Mouse (Mus musculus) CD4-positive, CD25-positive, alpha-beta regulatory T cell, adult 9 weeks (primary cell): ENCODE data around the gene Snrpd3. TPM values are rescaled to one million over a fixed set of nuclear protein-coding genes. Genes with fewer than 3 reads are reported as not detected.

Source experiments
- polyA plus RNA-seq: library from polyadenylated mRNA; unstranded; fragments of 100-300 nt; shearing (Covaris generic); gene quantifications from one replicate; pipeline ENCODE4 v1.2.1, GENCODE M21; 2017

The Snrpd3 gene
- 255 TPM for polyA plus RNA-seq

DNA sequence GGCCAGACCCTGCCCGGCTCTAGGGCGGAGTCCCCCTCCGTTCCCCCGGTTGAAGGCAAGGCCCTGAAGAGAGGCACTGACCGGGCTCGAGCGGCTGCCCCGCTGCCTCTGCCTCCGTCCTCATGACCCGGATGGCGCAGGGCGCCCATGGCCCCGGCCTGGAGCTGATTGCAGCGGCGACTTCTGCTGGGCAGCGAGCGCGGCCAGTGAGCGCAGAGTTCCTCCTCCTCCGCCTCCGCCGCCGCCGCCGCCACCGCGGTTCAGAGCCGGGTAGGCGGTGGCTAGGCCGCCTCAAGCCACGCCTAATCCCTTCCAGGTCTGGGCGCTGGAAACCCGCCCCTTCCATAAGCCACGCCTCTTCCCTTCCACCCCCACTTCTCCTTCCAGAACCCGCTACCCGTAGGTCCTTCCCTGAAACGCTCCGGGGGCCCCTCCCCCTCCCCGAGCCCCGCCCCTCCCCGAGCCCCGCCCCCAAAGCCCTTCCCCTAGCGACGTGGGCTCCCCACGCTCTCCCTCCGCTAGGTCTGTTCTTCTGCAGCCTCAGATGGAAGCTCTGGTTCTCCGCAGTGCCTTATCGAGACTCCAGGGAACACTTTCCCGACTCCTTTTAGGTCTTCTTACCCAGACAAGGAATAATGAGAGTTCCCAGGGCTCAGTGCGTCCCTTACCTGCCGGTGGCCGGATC, at the start of gene Snrpd3:
Gene Snrpd3 (plus strand): TSS at position 479 of the 685 bp plus-strand sequence.

DNA sequence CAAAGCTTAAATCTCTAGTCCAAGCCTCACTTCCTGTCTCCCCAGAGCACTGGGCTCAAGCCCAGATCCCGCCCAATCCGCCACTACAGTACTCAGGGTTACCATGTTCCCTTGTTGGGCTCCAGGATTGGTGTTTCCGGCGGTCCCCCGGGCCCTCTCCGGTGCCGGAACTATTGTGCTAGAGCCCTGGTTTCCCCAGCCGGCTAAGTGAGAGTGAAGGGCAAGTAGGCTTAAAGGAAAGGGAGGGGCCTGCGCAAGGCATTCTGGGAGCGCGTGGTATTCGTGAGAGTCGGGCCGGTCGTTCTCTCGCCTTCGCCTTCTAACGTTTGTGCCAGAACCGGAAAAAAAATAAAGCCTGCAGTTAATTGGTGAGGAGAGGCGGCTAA, 400 bp downstream of the Snrpd3 start, which contains the start of gene Gucd1:
Gene Gucd1 (minus strand): TSS at position 215 of the 386 bp plus-strand sequence.

DNA sequence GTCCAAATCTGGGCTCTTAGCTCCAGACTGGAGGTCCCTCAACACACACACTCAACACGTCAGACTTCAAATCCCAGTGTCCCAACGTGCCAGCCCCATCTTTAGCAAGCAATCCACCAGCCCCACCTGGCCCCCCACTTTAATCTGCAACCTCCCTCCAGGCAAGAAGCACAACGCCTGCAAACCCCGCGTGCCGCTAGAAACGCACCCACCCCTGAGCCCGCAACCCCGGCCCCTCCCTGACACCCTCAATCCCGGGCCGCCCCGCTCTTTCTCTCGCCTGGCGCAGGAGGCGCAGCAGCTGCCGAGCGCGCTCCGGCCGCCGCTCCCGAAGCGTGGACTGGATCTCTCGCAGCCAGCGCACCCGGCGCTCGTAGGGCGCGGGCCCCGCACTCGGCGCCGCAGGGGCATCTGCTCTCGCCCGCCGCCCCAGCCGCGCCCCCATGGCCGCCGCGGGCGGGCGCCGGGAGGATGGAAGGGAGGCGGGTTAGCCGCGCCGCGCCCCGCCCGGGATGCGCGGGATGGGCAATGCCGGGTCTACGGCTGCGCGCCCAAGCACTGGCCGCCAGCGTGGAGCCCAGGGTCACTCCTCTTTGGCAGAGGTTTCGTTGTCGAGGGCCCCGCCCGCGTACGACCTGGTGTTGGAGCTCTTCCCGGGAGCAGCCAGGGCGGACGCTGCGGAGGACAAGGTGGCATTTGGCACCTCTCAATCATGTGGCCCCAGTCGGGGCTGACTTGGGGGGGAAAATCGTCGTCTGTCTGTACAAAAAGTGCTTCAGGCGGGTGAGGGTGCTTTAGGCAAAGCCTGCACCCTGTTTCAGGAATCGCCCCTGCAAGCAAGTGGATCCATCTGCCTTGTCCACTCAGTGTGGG, 42.6 kb downstream of the Snrpd3 start, which contains the start of gene Lrrc75b:
Gene Lrrc75b (minus strand): TSS at position 655 of the 873 bp plus-strand sequence.

GRCm38 (mm10) chr10:75561071-75561654, 43.8 kb downstream of the Snrpd3 start, which contains the start of gene Ggt1:
Gene Ggt1, plus strand, starts transcription at chr10:75561604.

Other genes starting within 250 kb of the Snrpd3 start
- gene Adora2a, start 200.7 kb upstream of the Snrpd3 start, polyA plus RNA-seq, result 55.9 TPM
- gene Upb1, start 116.4 kb upstream of the Snrpd3 start, polyA plus RNA-seq, result 0.20 TPM
- 25.7 TPM for gene Gucd1, start 421 bp downstream of the Snrpd3 start, polyA plus RNA-seq
- 0.43 TPM for gene Lrrc75b, start 42.8 kb downstream of the Snrpd3 start, polyA plus RNA-seq
- gene Ggt1, start 44.1 kb downstream of the Snrpd3 start, polyA plus RNA-seq, result 5.2 TPM
- gene Ggt5, start 71.8 kb downstream of the Snrpd3 start, polyA plus RNA-seq, result 8.3 TPM
- gene Susd2, start 126.5 kb downstream of the Snrpd3 start, polyA plus RNA-seq, result 20.7 TPM
- gene Cabin1, start 246.8 kb downstream of the Snrpd3 start, polyA plus RNA-seq, result 58.5 TPM